Mouse (Mus musculus) megakaryocyte, embryonic 14.5 days (primary cell): Measurements from ENCODE around the gene Ppp1r16b. TPM values are rescaled to one million over a fixed set of nuclear protein-coding genes. Genes with fewer than 3 reads are reported as not detected.

Source experiments
- H3K27me3 ChIP-seq: replicated peaks from 2 replicates; pipeline ENCODE3; 2012; ENCODE audit warnings: inconsistent platforms
- H3K36me3 ChIP-seq: replicated peaks from 2 replicates; pipeline ENCODE3; 2012; ENCODE audit warnings: low read length, inconsistent platforms, mixed read lengths
- H3K4me1 ChIP-seq: 2 replicates; pipeline ENCODE4 v1.6.1; 2012; ENCODE audit warnings: inconsistent platforms
- H3K4me3 ChIP-seq: replicated peaks from 2 replicates; pipeline ENCODE3; 2012; ENCODE audit warnings: moderate library complexity, mild to moderate bottlenecking, inconsistent platforms
- H3K9me3 ChIP-seq: 2 replicates; pipeline ENCODE4 v1.6.1; 2012; ENCODE audit warnings: inconsistent platforms
- FLI1 ChIP-seq: IDR thresholded peaks from 2 replicates; pipeline ENCODE4 v1.6.1; 2012; ENCODE audit warnings: low read length, inconsistent platforms, mixed read lengths
- GATA1 ChIP-seq: IDR thresholded peaks from 3 replicates; pipeline ENCODE4 v1.6.1; 2012; ENCODE audit warnings: mixed read lengths, low read length, inconsistent platforms, borderline replicate concordance
- polyA plus RNA-seq: library from polyadenylated mRNA; stranded (reverse); fragments of >175 nt; gene quantifications from 2 replicates; pipeline ENCODE4 v1.2.3, GENCODE M21; 2012; ENCODE audit warnings: low replicate concordance; ENCODE audit not compliant: insufficient read depth

Ppp1r16b gene
- polyA plus RNA-seq, 1 experiment = 3.6 TPM

DNA sequence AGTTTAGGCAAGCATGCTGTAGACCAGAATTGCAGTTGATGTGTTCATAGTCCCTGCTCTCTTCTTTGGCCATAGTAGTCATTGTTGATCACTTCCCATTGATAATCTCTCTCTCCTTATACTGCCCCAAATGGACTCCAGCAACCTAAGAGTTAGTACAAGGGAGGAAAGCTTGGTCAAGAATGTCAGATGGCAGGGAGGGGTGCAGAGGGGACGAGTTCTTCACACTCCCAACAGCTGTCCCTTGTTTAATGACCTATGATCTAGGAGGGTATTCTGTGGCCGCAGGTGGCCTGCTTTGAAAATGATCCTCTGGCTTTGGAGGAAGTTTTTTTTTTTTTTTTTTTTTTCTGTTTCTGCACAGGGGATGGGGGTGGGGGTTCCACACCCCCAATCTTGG is 21.2 kb downstream of the Ppp1r16b start:
- H3K4me3 ChIP-seq = no peak overlapping the region
- no peaks in the 10 kb centered on the region for H3K9me3 ChIP-seq
- TF ChIP-seq GATA1 (no peak), FLI1 (no peak)
- peaks cover 67% of the 10 kb centered on the region for H3K4me1 ChIP-seq
- no peaks in the 10 kb centered on the region for H3K36me3 ChIP-seq
- peaks cover 46% of the 10 kb centered on the region for H3K27me3 ChIP-seq

GRCm38 (mm10) chr2:158687804-158688241 is 22.6 kb downstream of the Ppp1r16b start:
- Histone ChIP-seq H3K27me3 (peaks cover 37% of the 10 kb centered on the region), H3K9me3 (no peaks in the 10 kb centered on the region), H3K4me1 (peaks cover 73% of the 10 kb centered on the region), H3K36me3 (no peaks in the 10 kb centered on the region), H3K4me3 (peak overlapping the region; percentile 14)
- no peak for TF ChIP-seq FLI1

GRCm38 (mm10) chr2:158689060-158689459 is 23.9 kb downstream of the Ppp1r16b start:
- TF ChIP-seq FLI1 = no peak
- TF ChIP-seq GATA1 = no peak
- Histone ChIP-seq H3K9me3 (no peaks in the 10 kb centered on the region), H3K36me3 (no peaks in the 10 kb centered on the region), H3K27me3 (peaks cover 36% of the 10 kb centered on the region), H3K4me1 (peaks cover 70% of the 10 kb centered on the region), H3K4me3 (no peak overlapping the region)

GRCm38 (mm10) chr2:158689640-158690039 is 24.4 kb downstream of the Ppp1r16b start:
- no peaks in the 10 kb centered on the region for H3K9me3 ChIP-seq
- H3K4me3 ChIP-seq = no peak overlapping the region
- H3K4me1 ChIP-seq = peaks cover 64% of the 10 kb centered on the region
- TF ChIP-seq GATA1 = no peak
- TF ChIP-seq FLI1 = no peak
- peaks cover 37% of the 10 kb centered on the region for H3K27me3 ChIP-seq
- H3K36me3 ChIP-seq = no peaks in the 10 kb centered on the region

DNA sequence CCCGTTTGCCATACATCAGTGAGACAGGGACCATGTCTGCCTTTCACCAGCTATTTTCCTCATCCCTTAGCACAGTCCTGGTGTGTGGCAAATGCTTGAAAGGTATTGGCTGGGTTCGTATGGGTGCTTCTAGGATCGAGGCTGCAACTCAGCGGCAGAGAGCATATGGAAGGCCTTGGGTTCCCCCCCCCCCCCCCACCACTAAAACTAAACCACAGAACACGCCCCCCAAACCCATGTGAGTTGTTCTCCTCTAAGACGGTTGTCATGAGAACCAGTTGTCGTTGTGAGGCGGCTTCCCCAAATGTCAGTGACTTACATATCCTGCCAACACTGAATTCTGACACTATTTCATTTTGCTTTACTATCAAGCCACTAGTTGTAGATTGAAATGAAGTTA is 24.9 kb downstream of the Ppp1r16b start:
- TF ChIP-seq GATA1 (no peak), FLI1 (no peak)
- no peak overlapping the region for H3K4me3 ChIP-seq
- peaks cover 35% of the 10 kb centered on the region for H3K27me3 ChIP-seq
- H3K4me1 ChIP-seq = peaks cover 62% of the 10 kb centered on the region
- H3K36me3 ChIP-seq = no peaks in the 10 kb centered on the region
- H3K9me3 ChIP-seq = no peaks in the 10 kb centered on the region

- H3K36me3 ChIP-seq = no peaks in the 10 kb centered on the region
- peaks cover 3% of the 10 kb centered on the region; the same call in 1 of the 2 replicates for H3K9me3 ChIP-seq
- H3K4me1 ChIP-seq = peaks cover 68% of the 10 kb centered on the region
- TF ChIP-seq FLI1 = no peak
- TF ChIP-seq GATA1 = no peak
- H3K4me3 ChIP-seq = no peak overlapping the region
- peaks cover 32% of the 10 kb centered on the region for H3K27me3 ChIP-seq
Measured at GRCm38 (mm10) chr2:158692191-158692590, 27.0 kb downstream of the Ppp1r16b start.

DNA sequence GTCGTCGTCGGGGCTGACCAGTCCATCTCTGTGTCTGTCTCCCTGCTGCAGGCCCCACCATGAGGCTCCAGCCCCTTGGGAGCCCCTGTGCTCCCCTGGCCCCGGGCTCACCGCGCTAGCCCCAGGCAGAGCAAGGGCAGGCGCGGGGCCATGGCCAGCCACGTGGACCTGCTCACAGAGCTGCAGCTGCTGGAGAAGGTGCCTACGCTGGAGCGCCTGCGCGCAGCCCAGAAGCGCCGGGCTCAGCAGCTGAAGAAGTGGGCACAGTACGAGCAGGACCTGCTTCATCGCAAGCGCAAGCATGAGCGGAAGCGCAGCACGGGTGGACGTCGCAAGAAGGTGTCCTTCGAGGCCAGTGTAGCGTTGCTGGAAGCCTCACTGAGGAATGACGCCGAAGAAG is 30.6 kb downstream of the Ppp1r16b start:
- no peak overlapping the region for H3K4me3 ChIP-seq
- H3K9me3 ChIP-seq = peaks cover 3% of the 10 kb centered on the region; the same call in 1 of the 2 replicates
- H3K36me3 ChIP-seq = no peaks in the 10 kb centered on the region
- peaks cover 18% of the 10 kb centered on the region for H3K27me3 ChIP-seq
- no peak for TF ChIP-seq GATA1
- TF ChIP-seq FLI1 = no peak
- H3K4me1 ChIP-seq = peaks cover 60% of the 10 kb centered on the region

DNA sequence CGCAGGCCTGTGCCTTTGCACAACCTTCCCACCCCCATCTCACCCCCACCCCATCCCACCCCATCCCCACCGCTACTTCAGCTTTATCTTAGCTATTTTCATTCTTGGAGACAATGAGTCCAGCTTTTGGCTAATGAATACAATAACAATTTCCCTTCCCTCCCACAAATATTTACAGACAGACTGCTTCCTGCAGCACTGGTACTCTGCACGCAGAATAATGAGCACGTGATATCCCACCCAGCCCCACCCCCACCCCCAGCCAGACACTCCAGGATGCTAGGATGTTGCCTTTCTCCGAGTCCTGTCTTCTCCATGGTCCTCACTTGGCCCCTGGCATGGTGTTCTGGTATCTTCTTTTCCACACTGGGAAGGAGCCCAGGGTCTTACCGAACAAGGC is 31.3 kb downstream of the Ppp1r16b start:
- no peaks in the 10 kb centered on the region for H3K36me3 ChIP-seq
- H3K27me3 ChIP-seq = peaks cover 15% of the 10 kb centered on the region
- peaks cover 3% of the 10 kb centered on the region; the same call in 1 of the 2 replicates for H3K9me3 ChIP-seq
- no peak overlapping the region for H3K4me3 ChIP-seq
- peaks cover 61% of the 10 kb centered on the region for H3K4me1 ChIP-seq
- no peak for TF ChIP-seq GATA1
- TF ChIP-seq FLI1 = no peak

DNA sequence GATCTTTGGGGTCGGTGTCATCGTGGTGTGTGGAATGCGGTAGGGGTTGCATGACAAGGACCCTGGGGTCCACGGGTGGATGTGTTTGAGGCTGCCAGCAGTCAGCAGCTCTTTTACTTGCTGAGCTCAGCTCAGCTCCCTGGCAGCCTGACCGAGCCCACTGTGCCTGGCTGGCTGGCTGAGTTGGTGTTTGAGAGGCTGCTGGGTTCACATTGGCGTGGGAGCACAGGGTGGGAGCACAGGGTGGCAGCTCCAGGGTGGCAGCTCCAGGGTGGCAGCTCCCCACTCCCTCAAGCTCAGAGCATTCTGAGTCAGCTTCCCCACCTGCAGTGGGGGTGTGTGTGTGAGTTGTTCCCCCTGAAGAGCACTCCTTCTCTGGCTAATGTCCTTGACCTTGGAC is 34.7 kb downstream of the Ppp1r16b start:
- Histone ChIP-seq H3K9me3 (peaks cover 9% of the 10 kb centered on the region), H3K36me3 (peaks cover 4% of the 10 kb centered on the region), H3K4me1 (peaks cover 68% of the 10 kb centered on the region), H3K27me3 (peaks cover 9% of the 10 kb centered on the region), H3K4me3 (no peak overlapping the region)
- TF ChIP-seq FLI1 = no peak
- TF ChIP-seq GATA1 = no peak

DNA sequence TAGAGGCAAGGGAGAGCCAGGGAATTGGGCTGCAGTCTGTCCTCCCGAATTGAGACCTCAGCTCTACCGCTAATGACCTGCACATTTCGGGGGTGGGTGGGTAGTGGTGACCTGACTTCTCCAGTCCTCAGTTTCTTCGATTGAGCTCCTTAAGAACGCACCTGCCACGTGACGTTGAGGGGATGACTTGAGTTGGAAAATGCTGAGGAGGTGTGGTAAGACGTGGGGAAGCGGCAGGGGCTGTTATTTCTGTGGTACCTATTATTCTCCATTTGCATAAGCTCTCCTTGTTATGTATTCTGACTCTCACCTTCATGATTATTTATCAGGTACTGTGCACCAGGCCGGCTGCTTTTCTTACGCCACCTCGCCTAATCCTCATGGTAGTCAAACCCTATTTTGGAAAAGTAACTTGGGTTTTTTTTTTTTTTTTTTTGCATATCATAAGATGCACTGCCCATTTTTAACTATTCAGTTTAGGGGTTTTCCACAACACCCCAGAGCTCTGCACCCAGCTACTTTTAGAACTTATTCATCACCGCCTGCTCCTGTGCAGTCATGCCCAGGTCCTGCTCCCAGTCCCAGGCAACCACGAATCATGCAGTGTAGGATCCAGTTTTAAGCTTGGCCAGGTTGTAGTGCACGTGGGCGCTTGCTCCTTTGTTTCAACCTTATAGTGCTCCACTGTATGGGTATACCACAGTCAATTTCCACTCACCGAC is 35.5 kb downstream of the Ppp1r16b start:
- peaks cover 5% of the 10 kb centered on the region for H3K27me3 ChIP-seq
- no peak for TF ChIP-seq GATA1
- no peak for TF ChIP-seq FLI1
- H3K9me3 ChIP-seq = peaks cover 9% of the 10 kb centered on the region
- H3K4me1 ChIP-seq = peaks cover 66% of the 10 kb centered on the region
- H3K36me3 ChIP-seq = peaks cover 4% of the 10 kb centered on the region
- no peak overlapping the region for H3K4me3 ChIP-seq

DNA sequence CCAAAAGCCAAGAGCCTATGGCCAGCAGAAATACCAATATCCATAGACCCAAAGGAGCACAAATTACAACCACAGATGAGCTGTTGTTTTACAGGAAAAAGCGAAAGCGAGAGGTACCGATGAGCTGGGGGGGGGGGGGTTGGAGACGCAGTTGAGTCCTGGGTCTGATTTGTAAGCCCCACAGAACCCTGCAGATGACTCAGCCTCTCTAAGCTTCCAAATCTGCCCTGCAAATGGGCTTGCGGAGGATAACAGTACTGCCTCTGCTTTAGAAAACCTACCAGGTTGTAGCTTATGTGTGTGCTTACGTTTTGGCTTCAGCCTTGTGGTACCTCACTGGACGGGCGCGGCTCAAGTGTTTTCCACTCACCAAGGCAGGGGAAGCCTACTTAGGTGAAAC is 36.3 kb downstream of the Ppp1r16b start:
- Histone ChIP-seq H3K36me3 (peaks cover 4% of the 10 kb centered on the region), H3K9me3 (peaks cover 9% of the 10 kb centered on the region), H3K27me3 (no peaks in the 10 kb centered on the region), H3K4me1 (peaks cover 68% of the 10 kb centered on the region), H3K4me3 (no peak overlapping the region)
- no peak for TF ChIP-seq FLI1
- TF ChIP-seq GATA1 = no peak
